Mouse (Mus musculus) CH12.LX (cell line): ENCODE results near the gene Fhl2. TPM values are rescaled to one million over a fixed set of nuclear protein-coding genes. Genes with fewer than 3 reads are reported as not detected.
A peak's percentile ranks its signal among the peaks of the same experiment; 100 is the strongest.

ENCODE experiments used
- DNase-seq: peaks from one replicate; pipeline ENCODE4 v3.0.0-alpha.2; 2013; ENCODE audit errors: extremely low read depth
- H3K27ac ChIP-seq: 2 replicates; pipeline ENCODE4 v1.5.1; 2012; ENCODE audit warnings: low read depth, mild to moderate bottlenecking, control low read depth, moderate library complexity; ENCODE audit not compliant: insufficient read depth
- H3K27me3 ChIP-seq: replicated peaks from 2 replicates; pipeline ENCODE3; 2012; ENCODE audit warnings: inconsistent platforms
- H3K36me3 ChIP-seq, 2 experiments: replicated peaks in 1 of 2; 2 replicates each; pipeline versions ENCODE3 to v1.6.1; 2012; ENCODE audit warnings: inconsistent platforms in 1 of 2, low read length in 1 of 2, mild to moderate bottlenecking in 1 of 2, mixed read lengths in 1 of 2, moderate library complexity in 1 of 2; ENCODE audit not compliant: control insufficient read depth in 1 of 2, insufficient read depth in 1 of 2
- H3K4me1 ChIP-seq, 2 experiments: 2 replicates each; pipeline ENCODE4 v1.6.1; 2012; ENCODE audit warnings: inconsistent platforms in 1 of 2, moderate library complexity in 1 of 2; ENCODE audit not compliant: insufficient read depth in 2 of 2, control insufficient read depth in 1 of 2
- H3K4me2 ChIP-seq: 2 replicates; pipeline ENCODE4 v1.6.1; 2012; ENCODE audit warnings: low read depth, mild to moderate bottlenecking, control low read depth; ENCODE audit not compliant: poor library complexity, insufficient read depth, severe bottlenecking
- H3K4me3 ChIP-seq, 3 experiments: fragments of 150-350 bp in 1 of 3; sonication (generic) in 1 of 3; replicated peaks in 1 of 3; 2 replicates each; pipeline versions ENCODE3 to v1.5.1; 2011 to 2012; ENCODE audit warnings: low read depth in 2 of 3, low read length in 2 of 3, mild to moderate bottlenecking in 2 of 3, moderate library complexity in 2 of 3, control low read depth in 1 of 3, improper control_type of control experiment in 1 of 3, inconsistent platforms in 1 of 3, mixed read lengths in 1 of 3; ENCODE audit not compliant: poor library complexity in 1 of 3
- H3K79me2 ChIP-seq: replicated peaks from 2 replicates; pipeline ENCODE4 v1.6.1; 2012; ENCODE audit warnings: mild to moderate bottlenecking, moderate library complexity; ENCODE audit not compliant: control insufficient read depth, poor library complexity, insufficient read depth, severe bottlenecking; ENCODE audit errors: extremely low read depth
- H3K9ac ChIP-seq: 2 replicates; pipeline ENCODE4 v1.6.1; 2012; ENCODE audit warnings: low read depth, mild to moderate bottlenecking, control low read depth, moderate library complexity; ENCODE audit not compliant: insufficient read depth
- H3K9me3 ChIP-seq: replicated peaks from 2 replicates; pipeline ENCODE3; 2012; ENCODE audit warnings: low read length, inconsistent platforms, mixed read lengths
- BHLHE40 ChIP-seq: IDR thresholded peaks from 2 replicates; pipeline ENCODE4 v1.6.1; 2011; ENCODE audit warnings: mild to moderate bottlenecking, low read depth, low read length, improper control_type of control experiment
- CHD1 ChIP-seq: IDR thresholded peaks from 2 replicates; pipeline ENCODE4 v1.6.1; 2012; ENCODE audit warnings: low read depth, low read length, improper control_type of control experiment, inconsistent platforms
- E2F4 ChIP-seq: IDR thresholded peaks from 2 replicates; pipeline ENCODE4 v1.6.1; 2011; ENCODE audit warnings: low read depth, low read length, improper control_type of control experiment; ENCODE audit not compliant: insufficient replicate concordance
- EP300 ChIP-seq: IDR thresholded peaks from 2 replicates; pipeline ENCODE4 v1.6.1; 2011; ENCODE audit warnings: low read length, improper control_type of control experiment
- ETS1 ChIP-seq: conservative IDR thresholded peaks from 2 replicates; pipeline ENCODE4 v1.6.1; 2012; ENCODE audit warnings: low read depth, mild to moderate bottlenecking, inconsistent platforms, low read length, improper control_type of control experiment, moderate library complexity
- GABPA ChIP-seq: IDR thresholded peaks from 2 replicates; pipeline ENCODE4 v1.6.1; 2012; ENCODE audit warnings: low read depth, low read length, improper control_type of control experiment, inconsistent platforms; ENCODE audit not compliant: insufficient replicate concordance
- HCFC1 ChIP-seq: IDR thresholded peaks from 2 replicates; pipeline ENCODE4 v1.6.1; 2012; ENCODE audit warnings: low read depth, mild to moderate bottlenecking, inconsistent platforms, low read length, improper control_type of control experiment
- IRF4 ChIP-seq: IDR thresholded peaks from 2 replicates; pipeline ENCODE4 v1.6.1; 2014; ENCODE audit warnings: low read depth, mild to moderate bottlenecking, inconsistent platforms, low read length, improper control_type of control experiment
- JUND ChIP-seq: conservative IDR thresholded peaks from 2 replicates; pipeline ENCODE4 v1.6.1; 2011; ENCODE audit warnings: low read depth, low read length, improper control_type of control experiment
- MAFK ChIP-seq: IDR thresholded peaks from 2 replicates; pipeline ENCODE4 v1.6.1; 2011; ENCODE audit warnings: low read length, improper control_type of control experiment; ENCODE audit not compliant: insufficient replicate concordance
- MAX ChIP-seq: IDR thresholded peaks from 2 replicates; pipeline ENCODE4 v1.6.1; 2011; ENCODE audit warnings: low read length, improper control_type of control experiment
- MEF2A ChIP-seq: IDR thresholded peaks from 2 replicates; pipeline ENCODE4 v1.6.1; 2014; ENCODE audit warnings: low read depth, mild to moderate bottlenecking, inconsistent platforms, low read length, improper control_type of control experiment, borderline replicate concordance
- MXI1 ChIP-seq: IDR thresholded peaks from 2 replicates; pipeline ENCODE4 v1.6.1; 2011; ENCODE audit warnings: mild to moderate bottlenecking, low read depth, low read length, improper control_type of control experiment
- MYC ChIP-seq: IDR thresholded peaks from 2 replicates; pipeline ENCODE4 v1.6.1; 2011; ENCODE audit warnings: low read depth, mild to moderate bottlenecking, improper control_type of control experiment, low read length
- NELFE ChIP-seq: IDR thresholded peaks from 2 replicates; pipeline ENCODE4 v1.6.1; 2011; ENCODE audit warnings: low read depth, low read length, improper control_type of control experiment
- PAX5 ChIP-seq: IDR thresholded peaks from 2 replicates; pipeline ENCODE4 v1.6.1; 2012; ENCODE audit warnings: low read length, inconsistent platforms, mixed read lengths
- POLR2AphosphoS2 ChIP-seq: IDR thresholded peaks from 2 replicates; pipeline ENCODE4 v1.6.1; 2011; ENCODE audit warnings: low read depth, low read length, improper control_type of control experiment
- RCOR1 ChIP-seq: conservative IDR thresholded peaks from 2 replicates; pipeline ENCODE4 v1.6.1; 2012; ENCODE audit warnings: low read depth, mild to moderate bottlenecking, inconsistent platforms, low read length, improper control_type of control experiment
- SIN3A ChIP-seq: IDR thresholded peaks from 2 replicates; pipeline ENCODE4 v1.6.1; 2012; ENCODE audit warnings: low read length, improper control_type of control experiment, inconsistent platforms
- SMC3 ChIP-seq: IDR thresholded peaks from 2 replicates; pipeline ENCODE4 v1.6.1; 2011; ENCODE audit warnings: low read depth, low read length, improper control_type of control experiment
- TCF12 ChIP-seq: IDR thresholded peaks from 2 replicates; pipeline ENCODE4 v1.6.1; 2014; ENCODE audit warnings: low read depth, mild to moderate bottlenecking, inconsistent platforms, low read length, improper control_type of control experiment
- USF1 ChIP-seq: IDR thresholded peaks from 2 replicates; pipeline ENCODE4 v1.6.1; 2014; ENCODE audit warnings: low read depth, mild to moderate bottlenecking, inconsistent platforms, low read length, improper control_type of control experiment
- USF2 ChIP-seq: conservative IDR thresholded peaks from 2 replicates; pipeline ENCODE4 v1.6.1; 2011; ENCODE audit warnings: low read depth, low read length, improper control_type of control experiment
- ZNF384 ChIP-seq: IDR thresholded peaks from 2 replicates; pipeline ENCODE4 v1.6.1; 2012; ENCODE audit warnings: low read depth, low read length, improper control_type of control experiment, inconsistent platforms
- dilution Hi-C: fragments of 300-500 bp; cut with MboI; formaldehyde crosslinking; loops from 2 replicates; pipeline ENCODE4 v1.14.3; 2020; ENCODE audit warnings: low sequenced_read_pairs; ENCODE audit not compliant: extremely low pct_unique_long_range_greater_than_20kb, extremely low pct_ligation_motif_present
- in situ Hi-C: fragments of 300-500 bp; cut with MboI; formaldehyde crosslinking; loops from 3 replicates; pipeline ENCODE4 v1.14.3; 2019; ENCODE audit warnings: low sequenced_read_pairs, low pct_ligation_motif_present, low pct_unique_long_range_greater_than_20kb, mixed read lengths
- polyA plus RNA-seq: library from polyadenylated mRNA; unstranded; fragments of >175 nt; gene quantifications from 2 replicates; pipeline ENCODE4 v1.2.1, GENCODE M21; 2012; ENCODE audit warnings: low read depth; ENCODE audit not compliant: insufficient read length
- total RNA-seq, 2 experiments: library from RNA; depleted of rRNA; stranded (reverse); fragments of 300-350 nt in 1 of 2; fragments of >200 nt in 1 of 2; gene quantifications; 2 replicates each; pipeline ENCODE4 v1.2.3; 2012 to 2014

The Fhl2 gene
- total and polyA plus RNA-seq, 3 experiments: 0.13 to 0.21 (median 0.14) TPM

DNA sequence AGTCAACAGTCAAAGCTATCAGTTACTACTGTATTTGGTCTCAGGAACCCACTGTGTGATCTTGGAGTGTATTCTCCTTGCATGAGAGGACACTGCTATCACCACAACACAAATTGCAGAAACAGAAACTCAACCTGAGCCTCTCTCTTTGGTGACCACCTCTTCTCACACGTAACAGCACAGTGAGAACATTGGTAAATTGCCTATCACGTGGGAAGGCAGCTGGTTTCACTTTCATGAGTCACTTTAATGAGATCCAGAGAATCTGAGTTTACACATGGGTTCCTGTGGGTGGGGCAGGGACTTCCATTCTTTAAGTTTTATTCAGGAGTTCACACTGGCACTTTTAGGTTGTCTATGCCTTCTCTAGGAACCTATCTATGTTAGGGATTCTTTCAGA lies 27.4 kb upstream of the Fhl2 start:
- H3K4me2 ChIP-seq: peak overlapping the region; percentile 55
- H3K9me3 ChIP-seq: no peaks in the 10 kb centered on the region
- H3K79me2 ChIP-seq: no peaks in the 10 kb centered on the region
- in situ Hi-C loops: no loop called here
- no peak overlapping the region for H3K9ac ChIP-seq
- dilution Hi-C loops: no loop called here
- no peak overlapping the region for H3K27ac ChIP-seq
- H3K27me3 ChIP-seq: no peaks in the 10 kb centered on the region
- TF ChIP-seq BHLHE40: peak; percentile 94
- TF ChIP-seq IRF4: peak; percentile 94
- TF ChIP-seq MAFK: no peak
- no peak for TF ChIP-seq RCOR1
- no peak for TF ChIP-seq CHD1
- TF ChIP-seq JUND: peak; percentile 62; the same call in 1 of the 2 replicates
- no peak for TF ChIP-seq GABPA
- peak; percentile 72; the same call in 1 of the 2 replicates for TF ChIP-seq MXI1
- TF ChIP-seq SMC3: no peak
- no peak for TF ChIP-seq MEF2A
- no peak; the same call in 1 of the 2 replicates for TF ChIP-seq TCF12
- 0 out of 2 replicates have a peak, but pooled peaks have one; percentile 33 for TF ChIP-seq MYC
- TF ChIP-seq NELFE: no peak
- TF ChIP-seq MAX: peak; percentile 72
- TF ChIP-seq HCFC1: 0 out of 2 replicates have a peak, but pooled peaks have one; percentile 25
- no peak for TF ChIP-seq PAX5
- peak; percentile 79 for TF ChIP-seq USF2
- TF ChIP-seq SIN3A: peak; percentile 73; the same call in 1 of the 2 replicates
- no peak for TF ChIP-seq POLR2AphosphoS2
- TF ChIP-seq ETS1: peak; percentile 97
- TF ChIP-seq EP300: peak; percentile 49
- no peak for TF ChIP-seq ZNF384
- no peak for TF ChIP-seq E2F4
- peak; percentile 82 for TF ChIP-seq USF1
- H3K36me3 ChIP-seq: no peaks in the 10 kb centered on the region
- peak; percentile 77 for DNase-seq
- H3K4me1 ChIP-seq: peaks cover 3 to 18% of the 10 kb centered on the region in 2 experiments; a peak in 2 of 4 replicates
- H3K4me3 ChIP-seq: no peak overlapping the region
